Mouse (Mus musculus) c-Kit-positive CD71-positive TER-119-negative erythroid progenitor cells, embryonic 14.5 days (primary cell): Measurements from ENCODE around the gene Gm21860.
A peak's percentile ranks its signal among the peaks of the same experiment; 100 is the strongest.
"Not testable (repeated sequence)": the region's sequence is repeated elsewhere in the genome, so short reads cannot be mapped to it uniquely, and the experiment has no call there.

Experiments
- DNase-seq: peaks from one replicate; pipeline ENCODE4 v3.0.0-alpha.2; 2013; ENCODE audit warnings: low read depth

Gm21860 gene

GRCm38 (mm10) chrY:90754721-90755120 lies at the start of gene Gm21860:
Gene Gm21860 (minus strand): TSS chrY:90754821.
- DNase-seq: not testable (repeated sequence)

- DNase-seq: not testable (repeated sequence)
These were observed 29.8 kb upstream of the Gm21860 start, which contains the start of gene Gm47283 for GRCm38 (mm10) chrY:90784438-90784837. Gene Gm47283 (plus strand): TSS chrY:90784738.

GRCm38 (mm10) chrY:90745256-90745655 lies 9.4 kb downstream of the Gm21860 start:
- DNase-seq: not testable (repeated sequence)

GRCm38 (mm10) chrY:90744381-90744981 lies 10.1 kb downstream of the Gm21860 start:
- DNase-seq: peak; percentile 57

DNA sequence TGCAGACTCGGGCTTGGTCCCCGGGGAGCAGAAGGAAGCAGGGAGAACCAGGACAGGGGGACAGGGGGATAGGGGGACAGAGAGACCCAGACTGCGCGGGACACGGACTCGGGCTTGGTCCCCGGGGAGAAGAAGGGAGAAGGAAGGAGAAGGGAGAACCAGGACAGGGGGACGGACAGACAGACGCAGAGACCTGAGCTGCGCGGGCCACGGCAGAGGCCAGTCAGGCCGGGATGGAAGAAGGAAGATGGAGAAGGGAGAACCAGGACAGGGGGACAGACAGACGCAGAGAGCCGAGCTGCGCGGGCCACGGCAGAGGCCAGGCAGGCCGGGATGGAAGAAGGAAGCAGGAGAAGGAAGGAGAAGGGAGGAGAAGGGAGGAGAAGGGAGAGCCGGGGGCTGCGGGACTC lies 10.8 kb downstream of the Gm21860 start:
- no peak for DNase-seq

DNA sequence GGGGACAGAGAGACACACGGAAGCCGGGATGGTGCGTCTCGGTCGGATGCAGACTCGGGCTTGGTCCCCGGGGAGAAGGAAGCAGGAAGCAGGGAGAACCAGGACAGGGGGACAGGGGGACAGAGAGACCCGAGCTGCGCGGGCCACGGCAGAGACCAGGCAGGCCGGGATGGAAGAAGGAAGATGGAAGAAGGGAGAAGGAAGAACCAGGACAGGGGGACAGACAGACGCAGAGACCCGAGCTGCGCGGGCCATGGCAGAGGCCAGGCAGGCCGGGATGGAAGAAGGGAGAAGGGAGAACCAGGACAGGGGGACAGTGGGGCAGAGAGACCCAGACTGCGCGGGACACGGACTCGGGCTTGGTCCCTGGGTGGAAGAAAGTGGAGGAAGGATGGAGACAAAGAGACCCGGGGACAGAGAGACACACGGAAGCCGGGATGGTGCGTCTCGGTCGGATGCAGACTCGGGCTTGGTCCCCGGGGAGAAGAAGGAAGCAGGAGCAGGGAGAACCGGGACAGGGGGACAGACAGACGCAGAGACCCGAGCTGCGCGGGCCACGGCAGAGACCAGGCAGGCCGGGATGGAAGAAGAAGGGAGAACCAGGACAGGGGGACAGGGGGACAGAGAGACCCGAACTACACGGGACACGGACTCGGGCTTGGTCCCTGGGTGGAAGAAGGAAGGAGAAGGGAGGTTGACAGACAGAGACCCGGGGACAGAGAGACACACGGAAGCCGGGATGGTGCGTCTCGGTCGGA lies 11.4 kb downstream of the Gm21860 start:
- DNase-seq: not testable (repeated sequence)

- DNase-seq: peak; percentile 50
These were observed 12.2 kb downstream of the Gm21860 start for GRCm38 (mm10) chrY:90742261-90743052.

- peak; percentile 65 for DNase-seq
These were observed 13.0 kb downstream of the Gm21860 start for GRCm38 (mm10) chrY:90741452-90742260.

- peak; percentile 62 for DNase-seq
These were observed 13.6 kb downstream of the Gm21860 start for GRCm38 (mm10) chrY:90741006-90741405.

DNA sequence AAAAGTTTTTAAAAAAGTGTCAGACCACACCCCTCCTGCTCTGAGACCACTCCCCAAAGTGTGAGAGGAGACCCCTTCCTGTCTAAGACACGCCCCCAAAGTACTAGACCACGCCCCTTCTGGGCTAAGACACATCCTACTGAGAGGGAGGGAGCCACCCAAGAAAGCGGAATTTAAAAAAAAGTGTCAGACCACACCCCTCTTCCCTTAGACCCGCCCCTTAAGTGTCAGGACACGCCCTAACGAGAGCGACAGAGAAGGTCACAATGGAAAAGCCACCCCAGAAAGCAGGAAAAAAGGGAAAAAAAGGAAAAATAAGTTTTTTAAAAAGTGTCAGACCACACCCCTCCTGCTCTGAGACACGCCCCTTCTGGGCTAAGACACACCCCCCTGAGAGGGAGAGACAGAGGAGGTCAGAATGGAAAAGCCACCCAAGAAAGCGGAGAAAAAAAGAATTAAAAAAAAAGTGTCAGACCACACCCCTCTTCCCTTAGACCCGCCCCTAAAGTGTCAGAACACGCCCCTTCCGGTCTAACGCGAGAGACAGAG lies 14.5 kb downstream of the Gm21860 start:
- DNase-seq: peak; percentile 95

DNA sequence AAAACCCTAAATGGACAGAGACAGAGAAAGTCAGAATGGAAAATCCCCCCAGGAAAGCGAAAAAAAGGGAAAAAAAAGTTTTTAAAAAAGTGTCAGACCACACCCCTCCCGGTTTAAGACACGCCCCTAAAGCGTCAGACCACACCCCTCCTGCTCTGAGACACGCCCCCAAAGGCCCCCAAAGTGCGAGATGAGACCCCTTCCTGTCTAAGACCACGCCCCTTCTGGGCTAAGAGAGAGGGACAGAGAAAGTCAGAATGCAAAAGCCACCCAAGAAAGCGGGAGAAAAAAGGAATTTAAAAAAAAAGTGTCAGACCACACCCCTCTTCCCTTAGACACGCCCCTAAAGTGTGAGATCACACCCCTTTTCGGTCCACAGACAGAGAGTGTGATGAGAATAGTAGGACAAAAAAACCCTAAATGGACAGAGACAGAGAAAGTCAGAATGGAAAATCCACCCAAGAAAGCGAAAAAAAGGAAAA lies 15.0 kb downstream of the Gm21860 start:
- not testable (repeated sequence) for DNase-seq

GRCm38 (mm10) chrY:90738841-90739530 lies 15.6 kb downstream of the Gm21860 start:
- peak; percentile 67 for DNase-seq

DNA sequence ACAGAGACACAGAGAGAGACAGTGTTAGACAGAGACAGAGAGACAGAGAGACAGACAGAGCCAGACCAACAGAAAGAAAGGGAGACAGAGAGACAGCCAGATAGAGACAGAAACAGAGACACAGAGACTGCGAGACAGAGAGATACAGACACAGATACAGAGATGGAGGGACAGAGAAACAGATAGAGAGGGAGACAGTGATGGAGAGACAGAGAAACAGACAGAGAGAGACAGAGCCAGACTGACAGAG lies 16.3 kb downstream of the Gm21860 start:
- DNase-seq: no peak

DNA sequence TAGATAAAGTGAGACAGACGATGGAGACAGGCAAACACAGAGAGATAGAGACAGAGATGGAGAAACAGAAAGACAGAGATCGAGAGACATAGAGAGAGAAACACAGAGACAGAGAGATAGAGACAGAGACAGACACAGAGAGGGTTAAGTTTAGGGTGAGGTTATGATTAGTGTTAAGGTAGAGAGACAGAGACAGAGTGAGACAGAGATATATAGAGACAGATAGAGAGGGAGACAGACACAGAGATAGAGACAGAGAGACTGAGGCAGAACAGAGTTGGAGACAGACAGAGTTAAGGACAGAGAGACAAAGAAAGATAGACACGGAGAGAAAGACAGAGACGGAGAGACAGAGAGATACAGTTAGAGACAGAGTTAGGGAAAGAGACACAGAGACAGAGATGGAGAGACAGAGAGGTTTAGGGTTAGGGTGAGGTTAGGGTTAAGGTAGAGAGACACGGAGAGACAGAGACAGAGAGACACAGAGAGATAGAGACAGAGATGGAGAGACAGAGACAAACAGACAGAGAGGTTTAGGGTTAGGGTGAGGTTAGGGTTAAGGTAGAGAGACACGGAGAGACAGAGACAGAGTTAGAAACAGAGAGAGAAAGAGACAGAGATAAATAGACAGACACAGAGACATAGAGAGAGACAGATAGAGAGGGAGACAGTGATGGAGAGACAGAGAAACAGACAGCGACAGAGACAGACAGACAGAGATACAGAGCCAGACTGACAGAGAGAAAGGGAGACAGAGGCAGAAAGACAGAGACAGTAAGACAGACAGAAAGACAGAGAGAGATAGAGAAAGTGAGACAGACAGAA lies 16.8 kb downstream of the Gm21860 start:
- DNase-seq: no peak

DNA sequence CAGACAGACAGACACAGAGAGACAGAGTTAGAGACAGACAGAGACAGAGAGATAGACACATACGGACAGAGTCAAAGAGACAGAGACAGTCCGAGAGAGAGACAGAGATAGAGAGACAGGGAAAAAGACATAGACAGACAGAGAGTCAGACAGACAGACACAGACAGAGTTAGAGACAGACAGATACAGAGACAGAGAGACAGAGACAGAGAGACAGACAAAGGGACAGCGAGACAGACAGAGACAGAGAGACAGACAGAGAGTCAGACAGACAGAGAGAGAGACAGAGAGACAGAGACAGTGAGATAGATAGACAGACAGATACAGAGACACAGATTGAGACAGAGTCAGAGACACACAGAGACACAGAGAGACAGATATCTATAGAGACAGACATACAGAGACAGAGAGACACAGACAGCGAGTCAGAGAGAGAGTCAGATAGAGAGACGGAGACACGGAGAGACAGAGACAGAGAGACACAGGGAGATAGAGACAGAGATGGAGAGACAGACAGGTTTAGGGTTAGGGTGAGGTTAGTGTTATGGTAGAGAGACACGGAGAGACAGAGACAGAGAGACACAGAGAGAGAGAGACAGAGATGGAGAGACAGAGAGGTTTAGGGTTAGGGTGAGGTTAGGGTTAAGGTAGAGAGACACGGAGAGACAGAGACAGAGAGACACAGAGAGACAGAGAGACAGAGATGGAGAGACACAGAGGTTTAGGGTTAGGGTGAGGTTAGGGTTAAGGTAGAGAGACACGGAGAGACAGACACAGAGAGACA lies 18.2 kb downstream of the Gm21860 start:
- not testable (repeated sequence) for DNase-seq

DNA sequence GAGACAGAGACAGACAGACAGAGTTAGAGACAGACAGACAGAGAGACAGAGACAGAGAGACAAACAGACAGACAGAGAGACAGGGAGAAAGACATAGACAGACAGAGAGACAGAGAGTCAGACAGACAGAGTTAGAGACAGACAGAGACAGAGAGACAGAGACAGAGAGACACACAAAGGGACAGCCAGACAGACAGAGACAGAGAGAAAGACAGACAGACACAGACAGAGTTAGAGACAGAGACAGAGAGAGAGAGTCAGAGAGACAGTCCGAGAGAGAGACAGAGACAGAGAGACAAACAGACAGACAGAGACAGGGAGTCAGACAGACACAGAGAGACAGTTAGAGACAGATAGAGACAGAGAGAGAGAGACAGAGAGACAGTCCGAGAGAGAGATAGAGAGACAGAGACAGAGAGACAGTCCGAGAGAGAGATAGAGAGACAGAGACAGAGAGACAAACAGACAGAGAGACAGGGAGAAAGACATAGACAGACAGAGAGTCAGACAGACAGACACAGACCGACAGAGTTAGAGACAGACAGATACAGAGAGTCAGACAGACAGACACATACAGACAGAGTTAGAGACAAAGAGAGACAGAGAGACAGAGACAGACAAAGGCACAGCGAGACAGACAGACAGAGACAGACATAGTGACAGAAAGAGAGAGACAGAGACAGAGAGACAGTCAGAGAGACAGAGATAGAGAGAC lies 19.3 kb downstream of the Gm21860 start:
- DNase-seq: not testable (repeated sequence)

DNA sequence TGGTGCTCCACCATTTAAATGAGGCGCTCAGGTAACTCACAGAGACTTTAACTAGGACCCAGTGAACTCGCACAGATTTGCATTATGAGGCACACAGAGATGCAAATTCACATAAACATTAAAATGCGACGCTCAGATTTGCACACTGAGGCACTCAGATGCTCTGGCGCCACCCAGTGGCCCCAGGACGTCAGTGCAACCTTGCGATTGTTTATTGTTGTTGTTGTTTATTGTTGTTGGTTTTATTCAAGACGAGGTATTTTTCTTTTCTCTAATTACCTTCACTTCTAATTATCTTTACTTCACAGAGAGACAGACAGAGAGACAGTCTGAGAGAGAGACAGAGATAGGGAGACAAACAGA lies 20.3 kb downstream of the Gm21860 start:
- peak; percentile 88 for DNase-seq

DNA sequence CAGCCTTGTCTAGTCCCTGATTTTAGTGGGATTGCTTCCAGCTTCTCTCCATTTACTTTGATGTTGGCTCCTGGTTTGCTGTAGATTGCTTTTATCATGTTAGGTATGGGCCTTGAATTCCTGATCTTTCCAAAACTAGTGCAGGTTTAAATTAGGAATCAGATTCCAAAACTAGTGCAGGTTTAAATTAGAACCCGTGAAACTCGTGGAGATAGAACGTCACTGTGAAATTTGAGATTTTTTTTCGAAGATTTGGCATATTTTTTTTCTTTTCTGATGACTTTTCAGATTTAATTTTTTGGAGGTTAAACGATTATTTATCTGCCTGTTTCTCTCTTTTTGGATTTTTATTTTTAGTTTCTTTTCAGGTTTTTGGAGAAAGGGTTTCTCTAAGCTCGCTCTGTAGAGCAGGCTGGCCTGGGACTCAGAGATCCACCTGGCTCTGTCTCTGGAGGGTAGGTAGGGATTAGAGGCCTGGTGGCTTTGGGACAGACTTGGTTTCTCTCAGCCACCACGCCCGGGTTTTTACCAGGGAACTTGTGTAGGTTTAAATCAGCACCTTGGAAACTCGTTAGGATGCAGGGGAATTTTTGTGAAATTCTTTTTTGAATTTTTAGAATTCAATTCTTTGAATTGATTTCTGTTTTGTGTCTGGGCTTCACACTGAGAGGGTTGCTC lies 20.8 kb downstream of the Gm21860 start:
- not testable (repeated sequence) for DNase-seq
